In genomic region chr3:102715839-102716238, GRCm38 (mm10) we compare ENCODE assay signal across 15 mouse cellular contexts. TPM values are rescaled to one million over a fixed set of nuclear protein-coding genes. Genes with fewer than 3 reads are reported as not detected.
DNase-seq lines count a peak whose midpoint lies in the region; ATAC-seq and TF ChIP-seq lines count a peak whose summit lies in the region.
"Had no signal": no experiment of that assay in that cellular context is flagged by ENCODE, and none has a peak within 500 bp of the region (broad histone marks: within the 10 kb centered on the region; RNA-seq: fewer than 3 reads in every experiment).

No protein-coding gene starts in this region.

- H3K9ac ChIP-seq in lung, embryonic 15.5 days: no peak overlapping the region
- H3K9ac ChIP-seq in liver, embryonic 15.5 days: no peak overlapping the region
- 0 out of 2 replicates have a peak overlapping the region, but pooled peaks have one; percentile 61 for H3K9ac ChIP-seq in stomach, embryonic 16.5 days (ENCODE audit: low read length)
- H3K9ac ChIP-seq in midbrain, embryonic 14.5 days (replicated peaks; ENCODE audit: low read length): no peak overlapping the region
- H3K9ac ChIP-seq: intestine, embryonic 15.5 days had no signal

- DNase-seq in heart, embryonic 10.5 days (ENCODE audit: low spot score): no peak
- no peak for DNase-seq in heart, postnatal 4 days
- no peak for DNase-seq in lung, adult 18-20 months
- no peak for DNase-seq in midbrain, embryonic 14.5 days
- no peak for DNase-seq in cerebellum, adult 2 months
- DNase-seq: B cell, adult 2 months; cerebellum, adult 18-20 months; kidney, postnatal 4 days had no signal

- 0 out of 2 replicates have a peak overlapping the region, but pooled peaks have one; percentile 52 for H3K4me2 ChIP-seq in lung, embryonic 15.5 days
- H3K4me2 ChIP-seq in liver, embryonic 15.5 days: peak overlapping the region; percentile 62; the same call in 1 of the 2 replicates
- no peak overlapping the region for H3K4me2 ChIP-seq in stomach, embryonic 16.5 days (ENCODE audit: low read depth, low read length)
- H3K4me2 ChIP-seq in midbrain, embryonic 14.5 days (ENCODE audit: low read length): no peak overlapping the region

- no peak overlapping the region for H3K4me3 ChIP-seq in heart, embryonic 10.5 days
- no peak overlapping the region for H3K4me3 ChIP-seq in lung, embryonic 15.5 days
- H3K4me3 ChIP-seq in liver, embryonic 15.5 days (replicated peaks): peak overlapping the region; percentile 45
- no peak overlapping the region for H3K4me3 ChIP-seq in stomach, embryonic 16.5 days (replicated peaks; ENCODE audit: low read length)
- H3K4me3 ChIP-seq in midbrain, embryonic 14.5 days (replicated peaks; ENCODE audit: low read depth, low read length): no peak overlapping the region
- H3K4me3 ChIP-seq in cerebellum, adult 2 months (replicated peaks; ENCODE audit: insufficient read depth, low read depth, low read length): no peak overlapping the region
- H3K4me3 ChIP-seq: intestine, embryonic 15.5 days; myocyte had no signal

- 84% methylated on average over 8 of the region's 8 CpGs for WGBS in heart, embryonic 10.5 days
- 77% methylated on average over 8 of the region's 8 CpGs for WGBS in lung, embryonic 15.5 days
- WGBS in liver, embryonic 15.5 days (ENCODE audit: insufficient replicate concordance): 61% methylated on average over 8 of the region's 8 CpGs
- 83% methylated on average over 8 of the region's 8 CpGs for WGBS in stomach, embryonic 16.5 days
- WGBS in midbrain, embryonic 14.5 days: 85% methylated on average over 8 of the region's 8 CpGs
- 94% methylated on average over 8 of the region's 8 CpGs for WGBS in cerebellum, adult 2 months

- no peaks in the 10 kb centered on the region for H3K27me3 ChIP-seq in heart, embryonic 10.5 days (ENCODE audit: insufficient read depth, poor library complexity, severe bottlenecking)
- H3K27me3 ChIP-seq in lung, embryonic 15.5 days: no peaks in the 10 kb centered on the region
- no peaks in the 10 kb centered on the region for H3K27me3 ChIP-seq in liver, embryonic 15.5 days
- no peaks in the 10 kb centered on the region for H3K27me3 ChIP-seq in stomach, embryonic 16.5 days (ENCODE audit: control insufficient read depth, insufficient read depth, low read length)
- H3K27me3 ChIP-seq in midbrain, embryonic 14.5 days (ENCODE audit: control insufficient read depth, insufficient read depth, low read length): no peaks in the 10 kb centered on the region
- H3K27me3 ChIP-seq in cerebellum, adult 2 months (ENCODE audit: control insufficient read depth, insufficient read depth, low read length): no peaks in the 10 kb centered on the region; the same call in 1 of the 2 replicates
- H3K27me3 ChIP-seq: intestine, embryonic 15.5 days had no signal

- peaks cover 9% of the 10 kb centered on the region for H3K4me1 ChIP-seq in heart, embryonic 10.5 days
- 0 out of 2 replicates have a peak, but pooled peaks cover 4% of the 10 kb centered on the region for H3K4me1 ChIP-seq in lung, embryonic 15.5 days
- H3K4me1 ChIP-seq in liver, embryonic 15.5 days (replicated peaks): no peaks in the 10 kb centered on the region
- H3K4me1 ChIP-seq in stomach, embryonic 16.5 days (ENCODE audit: control insufficient read depth, insufficient read depth, low read length): no peaks in the 10 kb centered on the region
- H3K4me1 ChIP-seq in midbrain, embryonic 14.5 days (ENCODE audit: control insufficient read depth, insufficient read depth, low read length): no peaks in the 10 kb centered on the region
- H3K4me1 ChIP-seq in cerebellum, adult 2 months (ENCODE audit: control insufficient read depth, insufficient read depth, low read length): no peaks in the 10 kb centered on the region
- H3K4me1 ChIP-seq: intestine, embryonic 15.5 days had no signal

- TF ChIP-seq POLR2A in cerebellum, adult 2 months (IDR thresholded peaks at IDR 0.05; ENCODE audit: borderline replicate concordance, insufficient read depth, low read length): no peak

- peak overlapping the region; percentile 42; the same call in 1 of the 2 replicates for H3K27ac ChIP-seq in heart, embryonic 10.5 days
- H3K27ac ChIP-seq in lung, embryonic 15.5 days: no peak overlapping the region
- peak overlapping the region; percentile 62; the same call in 1 of the 2 replicates for H3K27ac ChIP-seq in liver, embryonic 15.5 days (replicated peaks)
- no peak overlapping the region for H3K27ac ChIP-seq in stomach, embryonic 16.5 days (ENCODE audit: low read length)
- H3K27ac ChIP-seq in midbrain, embryonic 14.5 days (replicated peaks; ENCODE audit: low read depth, low read length): no peak overlapping the region
- H3K27ac ChIP-seq in cerebellum, adult 2 months (ENCODE audit: insufficient read depth, low read length): no peak overlapping the region
- H3K27ac ChIP-seq: embryonic facial prominence, embryonic 10.5 days; intestine, embryonic 15.5 days had no signal

- no peak for ATAC-seq in lung, embryonic 15.5 days (ENCODE audit: borderline replicate concordance, extremely low read depth, low FRiP score, low TSS enrichment)
- no peak for ATAC-seq in liver, embryonic 15.5 days (ENCODE audit: insufficient read depth)
- ATAC-seq in stomach, embryonic 16.5 days (ENCODE audit: insufficient read depth, low FRiP score): no peak
- ATAC-seq in midbrain, embryonic 14.5 days (ENCODE audit: low FRiP score, low TSS enrichment): no peak

- TF ChIP-seq CTCF in cerebellum, adult 2 months (IDR thresholded peaks at IDR 0.05; ENCODE audit: borderline replicate concordance, insufficient read depth, low read depth, low read length): no peak

- H3K36me3 ChIP-seq in heart, embryonic 10.5 days: no peaks in the 10 kb centered on the region
- H3K36me3 ChIP-seq in lung, embryonic 15.5 days: no peaks in the 10 kb centered on the region
- H3K36me3 ChIP-seq in liver, embryonic 15.5 days (replicated peaks): no peaks in the 10 kb centered on the region
- no peaks in the 10 kb centered on the region for H3K36me3 ChIP-seq in stomach, embryonic 16.5 days (ENCODE audit: control insufficient read depth, insufficient read depth, low read length)
- H3K36me3 ChIP-seq in midbrain, embryonic 14.5 days (ENCODE audit: control insufficient read depth, insufficient read depth, low read length): no peaks in the 10 kb centered on the region
- H3K36me3 ChIP-seq: embryonic facial prominence, embryonic 10.5 days; G1E; intestine, embryonic 15.5 days had no signal

- no peaks in the 10 kb centered on the region for H3K9me3 ChIP-seq in heart, embryonic 10.5 days
- H3K9me3 ChIP-seq in lung, embryonic 15.5 days: no peaks in the 10 kb centered on the region
- no peaks in the 10 kb centered on the region for H3K9me3 ChIP-seq in liver, embryonic 15.5 days (replicated peaks)
- no peaks in the 10 kb centered on the region for H3K9me3 ChIP-seq in stomach, embryonic 16.5 days (replicated peaks; ENCODE audit: control insufficient read depth, low read length)
- H3K9me3 ChIP-seq in midbrain, embryonic 14.5 days (ENCODE audit: control insufficient read depth, low read length): no peaks in the 10 kb centered on the region
- H3K9me3 ChIP-seq: embryonic facial prominence, embryonic 10.5 days; G1E; intestine, embryonic 15.5 days had no signal

RNA-seq across cellular contexts. Expression of gene Tspan2, which starts 18.5 kb away (rescaled TPM):
- 24.6 and 39.1 TPM in 2 replicates for polyA plus RNA-seq in heart, embryonic 10.5 days (2016; fragmentation: Nextera tagmentation; extraction: Ambion mirVana)
- total RNA-seq in heart, postnatal 4 days (2021): 10 to 100 TPM; 49.5 to 50.6 TPM
- polyA plus RNA-seq in lung, embryonic 15.5 days (2015; fragmentation: Nextera tagmentation; extraction: Ambion mirVana): 14.5 and 15.6 TPM in 2 replicates
- polyA plus RNA-seq in liver, embryonic 15.5 days (2015; fragmentation: Nextera tagmentation; extraction: Ambion mirVana): 1.9 TPM in 2 replicates
- 26.3 and 29.5 TPM in 2 replicates for polyA plus RNA-seq in stomach, embryonic 16.5 days (2015; fragmentation: Nextera tagmentation; extraction: Ambion mirVana)
- 10.4 and 10.5 TPM in 2 replicates for polyA plus RNA-seq in midbrain, embryonic 14.5 days (2014; fragmentation: Nextera tagmentation; extraction: Ambion mirVana)
- polyA plus RNA-seq in cerebellum, adult 2 months (2012; rRNA removed): 106 and 110 TPM in 2 replicates
- polyA plus RNA-seq: G1E had no signal

Comparison
In these comparisons a context has a peak if more than half of its experiments do, and no peak if none do; other contexts are left out.
1. H3K27ac ChIP-seq: peak in heart, embryonic 10.5 days (single experiment) and liver, embryonic 15.5 days (single experiment); none in lung, embryonic 15.5 days (single experiment), stomach, embryonic 16.5 days (single experiment), midbrain, embryonic 14.5 days (single experiment) and cerebellum, adult 2 months (single experiment).
2. H3K4me2 ChIP-seq: peak in lung, embryonic 15.5 days (single experiment) and liver, embryonic 15.5 days (single experiment); none in stomach, embryonic 16.5 days (single experiment) and midbrain, embryonic 14.5 days (single experiment).